Mouse (Mus musculus): ENCODE data around the gene Jmjd8.
A peak's percentile ranks its signal among the peaks of the same experiment; 100 is the strongest.
"Not testable (repeated sequence)": the region's sequence is repeated elsewhere in the genome, so short reads cannot be mapped to it uniquely, and the experiment has no call there.

Gene Jmjd8

DNA sequence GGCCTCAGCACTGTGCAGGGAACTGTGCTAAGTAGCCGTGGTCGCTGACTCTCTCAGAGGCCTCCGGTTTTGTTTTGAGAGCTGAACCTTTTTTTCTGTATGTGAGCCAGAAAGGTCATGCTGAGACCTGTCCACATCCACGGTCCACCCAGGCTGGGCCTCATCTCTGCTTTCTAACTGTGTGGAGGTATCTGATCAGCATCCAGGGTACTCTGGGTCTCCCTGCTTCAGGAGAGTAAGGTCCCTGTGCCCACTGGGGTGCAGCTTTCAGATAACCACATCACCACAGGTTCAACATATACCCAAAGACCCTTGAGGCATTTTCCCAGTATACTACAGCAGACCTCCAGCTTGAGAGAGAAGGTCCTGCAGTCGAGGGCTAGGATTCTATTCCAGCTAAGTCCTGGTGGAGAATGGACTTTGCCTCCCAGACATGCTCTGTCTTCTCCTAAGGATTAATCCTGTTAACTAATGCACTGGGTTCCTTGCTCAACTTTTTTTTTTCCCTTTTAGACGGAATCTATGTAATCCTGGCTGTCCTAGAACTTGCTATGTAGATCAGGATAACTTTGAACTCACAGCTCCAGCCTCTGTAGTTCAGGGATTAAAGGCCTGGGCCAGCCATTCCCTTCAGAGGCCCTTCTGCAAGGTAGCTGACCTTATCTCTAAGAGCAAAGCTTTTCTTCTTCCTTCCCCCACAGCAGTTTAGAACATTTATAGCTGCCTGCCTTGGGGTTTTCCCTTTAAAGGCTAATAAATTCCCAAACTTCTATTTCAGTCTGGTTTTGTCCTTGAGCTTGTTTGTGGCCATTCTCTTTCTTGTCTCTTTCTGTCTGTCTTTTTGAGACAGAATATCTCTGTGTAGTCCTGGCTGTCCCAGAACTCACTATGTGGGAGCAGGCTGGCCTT lies 33.3 kb downstream of the Jmjd8 start:
- no peak for DNase-seq (ENCODE audit: low spot score)

- no peak for DNase-seq (ENCODE audit: low spot score)
Observed at GRCm38 (mm10) chr17:25863681-25864080, 35.0 kb downstream of the Jmjd8 start.

GRCm38 (mm10) chr17:25864311-25864710 lies 35.6 kb downstream of the Jmjd8 start:
- DNase-seq (ENCODE audit: low spot score): no peak

- DNase-seq (ENCODE audit: low spot score): no peak
Observed at GRCm38 (mm10) chr17:25865288-25865687, 36.6 kb downstream of the Jmjd8 start.

DNA sequence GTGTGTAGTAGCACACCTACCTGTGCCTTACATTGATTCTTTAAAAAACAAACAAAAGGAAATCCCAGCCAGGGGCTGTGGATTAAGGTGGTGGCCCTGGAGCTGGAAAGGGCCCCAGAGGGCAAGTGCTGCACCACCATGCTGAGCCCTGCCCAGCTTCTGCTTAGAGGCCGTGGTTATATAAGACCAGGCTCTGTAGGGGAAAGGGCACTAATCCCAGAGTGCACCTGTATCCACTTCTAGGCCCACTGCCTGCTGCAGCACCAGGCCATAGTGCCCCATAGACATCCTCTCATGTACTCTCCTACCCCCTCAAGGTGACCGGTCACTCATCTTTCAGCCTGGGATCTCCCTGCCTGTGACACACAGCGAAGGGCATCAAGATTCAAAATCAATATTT lies 37.5 kb downstream of the Jmjd8 start:
- DNase-seq (ENCODE audit: low spot score): no peak

- DNase-seq (ENCODE audit: low spot score): no peak
Observed at GRCm38 (mm10) chr17:25867509-25867835, 38.8 kb downstream of the Jmjd8 start.

DNA sequence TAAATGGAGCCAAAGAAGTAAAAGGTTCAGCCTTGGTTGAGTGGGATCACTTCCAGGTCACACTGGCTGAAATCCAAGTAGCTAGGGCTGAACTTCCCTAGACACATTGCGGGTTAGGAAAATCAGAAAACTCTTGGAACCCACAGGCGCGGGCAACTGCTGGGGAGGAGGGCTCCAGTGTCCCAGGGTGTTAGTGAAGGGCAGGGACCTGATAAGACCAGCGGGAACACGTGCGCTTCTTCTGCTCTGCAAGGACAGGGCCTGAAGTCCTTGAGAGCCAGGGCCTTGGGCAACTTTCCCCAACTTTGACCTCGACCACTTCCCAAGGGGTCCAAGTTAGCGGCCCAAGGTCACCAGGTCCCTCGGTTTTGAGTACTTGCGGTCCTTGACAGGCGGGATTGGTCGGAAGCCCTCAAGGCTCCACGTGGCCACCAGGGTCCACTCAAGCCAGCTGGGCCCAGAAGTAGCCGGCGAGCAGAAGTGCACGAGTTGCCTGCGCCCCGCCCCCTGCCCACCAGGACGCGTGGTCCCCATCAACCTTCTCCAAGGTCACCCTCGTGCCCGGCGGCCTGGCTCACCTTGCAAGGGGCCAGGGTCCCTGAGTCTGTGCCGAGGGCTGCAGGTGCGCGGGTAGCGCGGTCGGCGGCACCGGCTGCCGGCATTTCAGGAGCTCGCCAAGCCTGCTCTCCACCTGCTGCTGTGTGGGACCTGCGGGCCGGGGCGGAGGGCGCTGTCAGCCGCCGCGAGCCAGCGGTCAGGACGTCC lies 39.4 kb downstream of the Jmjd8 start:
- DNase-seq (ENCODE audit: low spot score): peak; percentile 82

DNA sequence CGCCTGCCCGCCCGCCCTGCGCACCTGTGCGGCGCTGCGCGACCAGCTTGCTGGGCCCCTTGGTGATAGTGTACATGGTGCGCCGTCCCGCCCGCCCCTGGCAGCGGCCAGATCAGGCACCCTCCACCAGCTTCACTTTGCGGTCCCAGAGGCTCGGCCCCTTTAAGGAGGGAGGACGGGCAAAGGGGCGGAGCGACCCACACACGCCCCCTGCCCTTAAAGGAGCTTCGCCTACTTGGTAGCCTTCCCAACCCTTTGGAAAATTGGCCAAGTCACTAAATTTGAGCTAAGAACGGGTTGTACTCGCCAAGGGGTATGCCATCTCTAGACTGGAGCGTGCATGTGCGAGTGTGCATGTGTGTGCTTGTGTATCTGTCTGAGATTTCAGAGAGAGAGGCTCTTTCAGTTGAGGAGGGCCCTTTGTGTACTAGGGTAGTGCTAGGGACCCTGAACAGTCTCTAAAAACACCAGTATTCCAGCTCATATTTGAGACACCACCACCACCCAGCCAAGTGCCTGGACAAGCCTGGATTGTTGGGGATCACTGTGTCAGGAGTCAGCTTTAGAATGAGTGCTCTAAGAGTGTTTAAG lies 40.0 kb downstream of the Jmjd8 start, which contains the start of gene Mcrip2:
Gene Mcrip2 (minus strand): TSS at position 164 of the 591 bp plus-strand sequence.
- peak; percentile 87 for DNase-seq (ENCODE audit: low spot score)

DNA sequence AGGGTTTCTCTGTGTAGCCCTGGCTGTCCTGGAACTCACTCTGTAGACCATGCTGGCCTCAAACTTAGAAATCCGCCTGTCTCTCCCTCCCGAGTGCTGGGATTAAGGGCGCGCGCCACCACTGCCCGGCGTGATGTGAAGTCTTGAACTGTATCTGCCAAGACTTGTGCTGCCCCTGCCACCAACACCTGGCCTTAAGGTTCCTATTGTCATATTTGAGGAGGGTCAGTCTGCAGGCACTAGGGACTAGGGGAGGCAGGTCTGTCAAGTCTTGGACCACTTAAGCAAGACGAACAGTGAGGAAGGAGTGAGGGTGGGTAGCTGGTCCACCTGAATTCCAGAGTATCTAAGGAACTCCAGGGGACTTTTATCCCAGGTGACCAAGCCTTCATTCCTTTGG lies 40.8 kb downstream of the Jmjd8 start:
- DNase-seq (ENCODE audit: low spot score): no peak

DNA sequence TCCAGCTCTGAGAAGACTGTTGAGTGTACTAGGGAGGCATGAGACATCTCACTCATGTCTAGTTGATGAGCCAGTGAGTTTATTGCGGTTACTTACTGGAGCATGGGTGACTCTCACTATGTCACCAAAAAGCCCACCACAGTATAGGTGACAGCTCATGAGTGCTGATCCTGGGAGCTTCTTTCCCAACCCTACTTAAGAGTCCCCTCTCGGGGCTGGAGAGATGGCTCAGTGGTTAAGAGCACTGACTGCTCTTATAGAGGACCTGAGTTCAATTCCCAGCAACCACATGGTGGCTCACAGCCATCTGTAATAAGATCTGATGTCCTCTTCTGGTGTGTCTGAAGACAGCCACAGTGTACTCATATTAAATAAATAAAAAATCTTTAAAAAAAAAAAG lies 41.3 kb downstream of the Jmjd8 start:
- DNase-seq (ENCODE audit: low spot score): no peak

GRCm38 (mm10) chr17:25871566-25871965 lies 42.9 kb downstream of the Jmjd8 start:
- not testable (repeated sequence) for DNase-seq (ENCODE audit: low spot score)

DNA sequence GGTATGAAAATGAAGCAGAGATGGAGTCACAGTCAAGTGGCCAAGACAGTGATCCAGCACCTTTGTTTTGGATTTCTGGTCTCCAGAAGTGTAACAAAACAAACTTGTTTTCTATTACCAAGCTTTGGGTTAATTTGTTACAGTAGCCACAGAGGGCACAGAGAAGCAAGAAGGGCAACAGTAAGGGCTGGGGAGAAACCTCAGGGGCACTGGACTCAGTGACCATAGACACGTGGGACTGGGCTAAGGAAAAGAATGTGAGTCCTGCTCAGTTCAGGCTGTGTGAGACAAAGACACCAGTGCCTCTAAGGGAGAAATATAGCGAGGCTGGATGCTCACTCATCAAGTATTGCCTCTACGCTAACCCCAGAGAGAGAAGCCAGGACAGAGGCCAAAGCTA lies 44.0 kb downstream of the Jmjd8 start:
- no peak for DNase-seq (ENCODE audit: low spot score)

GRCm38 (mm10) chr17:25873405-25874147 lies 44.9 kb downstream of the Jmjd8 start:
- no peak for DNase-seq (ENCODE audit: low spot score)

DNA sequence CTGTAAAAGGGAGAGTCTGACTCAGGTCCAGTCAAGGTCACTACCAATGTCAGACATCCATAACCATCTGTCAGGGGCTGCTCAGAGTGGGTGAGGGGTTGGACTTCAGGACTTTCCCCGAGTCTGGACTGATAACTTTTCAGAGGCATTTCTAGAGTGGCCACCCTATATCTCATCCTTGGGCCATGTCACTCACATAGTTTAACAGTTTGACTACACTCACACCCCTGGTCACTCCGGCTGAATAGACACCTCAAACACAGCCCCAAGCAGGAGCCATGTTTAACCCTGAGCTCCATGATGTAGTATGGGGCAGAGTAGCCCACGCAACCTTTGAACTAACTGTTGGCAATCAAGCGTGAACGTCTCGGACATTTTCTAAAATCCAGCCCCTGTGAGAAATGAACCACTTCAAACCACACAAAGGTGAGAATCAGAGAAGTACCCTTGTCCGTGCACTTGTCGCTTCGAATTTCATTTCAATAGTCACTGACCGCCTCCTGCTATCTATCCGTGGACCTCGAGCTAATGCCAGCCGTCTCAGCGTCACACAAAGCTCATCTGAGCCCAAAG lies 45.6 kb downstream of the Jmjd8 start:
- DNase-seq (ENCODE audit: low spot score): no peak

DNA sequence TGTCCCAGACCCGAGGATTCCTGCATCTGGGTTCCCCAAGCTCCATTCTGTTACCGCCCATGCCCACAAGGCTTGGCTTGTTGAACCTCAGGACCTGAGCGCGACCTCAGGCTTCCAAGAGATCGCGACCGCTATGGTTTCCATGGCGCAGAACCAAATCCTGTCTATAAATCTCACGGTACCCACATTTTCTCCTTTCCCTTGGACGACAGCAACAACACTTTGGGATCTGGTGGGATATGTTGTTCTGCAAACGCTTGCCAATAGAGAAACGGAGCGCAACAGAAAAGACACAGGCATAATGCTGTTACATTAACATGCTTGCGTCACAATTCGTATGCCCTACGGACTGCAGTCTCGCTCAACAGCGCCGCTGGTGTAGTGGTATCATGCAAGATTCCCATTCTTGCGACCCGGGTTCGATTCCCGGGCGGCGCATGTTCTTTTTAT lies 46.1 kb downstream of the Jmjd8 start, which contains the start of gene Mettl26:
Gene Mettl26 (plus strand): TSS at position 354 of the 450 bp plus-strand sequence.
- peak; percentile 90 for DNase-seq (ENCODE audit: low spot score)

DNA sequence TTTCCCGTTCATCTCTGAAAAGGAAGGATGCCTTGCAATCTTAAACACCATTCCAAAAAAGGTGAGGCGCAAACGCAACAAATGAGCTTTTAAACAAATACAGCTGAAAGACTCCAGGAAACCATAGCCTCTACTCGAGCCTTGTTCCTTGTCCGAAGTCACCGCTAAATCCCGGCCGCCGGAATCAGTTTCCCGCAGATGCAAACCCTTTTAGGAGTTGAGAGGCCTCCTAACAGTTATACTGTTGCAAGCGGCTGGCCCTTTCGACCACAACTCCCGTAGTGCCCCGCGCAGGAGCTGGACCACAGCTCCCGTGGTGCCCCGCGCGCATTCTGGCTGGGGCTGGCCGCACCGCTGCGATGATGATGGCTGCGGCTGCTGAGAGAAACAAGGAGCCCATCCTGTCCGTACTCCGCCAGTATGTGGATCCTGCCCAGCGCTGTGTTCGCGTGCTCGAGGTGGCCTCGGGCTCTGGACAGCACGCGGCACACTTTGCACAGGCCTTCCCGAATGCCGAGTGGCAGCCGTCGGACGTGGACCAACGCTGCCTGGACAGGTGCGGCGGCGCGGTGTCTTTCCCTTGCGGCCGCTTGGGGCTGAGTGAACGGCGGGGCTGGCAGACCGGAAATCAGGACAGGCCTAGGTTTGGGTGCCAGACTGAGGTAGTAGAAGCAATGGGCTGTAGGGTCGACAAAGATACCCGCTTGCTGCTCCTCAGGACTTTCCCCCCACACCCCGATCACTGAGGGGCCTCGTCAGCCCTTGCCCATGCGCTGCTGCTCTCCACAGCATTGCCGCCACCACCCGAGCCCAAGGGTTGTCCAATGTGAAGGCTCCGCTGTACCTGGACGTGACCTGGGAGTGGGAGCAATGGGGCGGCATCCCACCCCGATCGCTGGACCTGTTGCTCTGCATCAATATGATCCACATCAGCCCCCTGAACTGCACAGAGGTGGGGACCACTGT lies 46.8 kb downstream of the Jmjd8 start:
- peak; percentile 88 for DNase-seq (ENCODE audit: low spot score)

GRCm38 (mm10) chr17:25876347-25876915 lies 47.8 kb downstream of the Jmjd8 start:
- peak; percentile 63 for DNase-seq (ENCODE audit: low spot score)

- DNase-seq (ENCODE audit: low spot score): no peak
Observed at GRCm38 (mm10) chr17:25877025-25877424, 48.4 kb downstream of the Jmjd8 start.

DNA sequence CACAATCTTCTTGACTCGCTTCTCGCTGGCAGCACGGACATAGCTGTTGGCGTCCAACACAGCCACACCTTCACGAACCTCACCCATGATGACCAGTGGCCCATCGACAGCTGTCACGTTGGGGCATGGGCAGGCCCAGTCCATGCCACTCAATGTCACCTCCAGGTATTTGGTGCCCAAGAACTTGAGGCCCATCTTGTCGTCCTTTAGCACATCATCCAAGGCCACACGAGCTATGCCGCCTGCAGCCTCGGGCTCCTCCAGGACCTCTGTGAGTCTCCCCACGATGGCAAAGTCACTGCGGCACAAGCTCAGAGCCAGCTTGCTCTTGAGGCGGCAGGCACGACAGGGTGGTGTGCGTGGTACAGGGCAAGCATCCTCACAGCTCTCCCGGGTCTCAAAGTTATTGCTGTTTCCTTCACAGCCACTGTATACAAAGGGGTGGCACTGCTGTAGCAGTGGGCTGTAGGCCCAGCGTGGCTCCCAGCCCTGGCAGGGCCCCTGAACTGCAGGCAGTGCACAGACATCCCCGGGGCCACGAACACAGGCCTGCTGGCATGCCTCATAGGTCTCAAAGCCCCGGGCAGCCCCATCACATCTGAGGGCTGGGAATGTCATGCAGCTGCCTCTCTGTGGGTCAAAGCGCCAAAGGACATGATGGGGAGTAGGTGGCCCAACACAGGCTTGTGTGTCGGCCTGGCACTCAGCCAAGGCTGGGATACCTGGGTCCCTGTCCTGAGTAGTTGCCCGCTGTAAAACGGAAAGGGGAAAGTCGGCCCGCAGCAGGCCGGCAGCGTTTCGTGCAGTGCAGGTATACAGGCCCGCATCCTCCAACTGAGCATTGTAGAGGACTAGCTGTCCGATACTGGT lies 49.3 kb downstream of the Jmjd8 start:
- peak; percentile 67 for DNase-seq (ENCODE audit: low spot score)

Measured in testis, postnatal 10 days (tissue).